Mouse (Mus musculus) frontal cortex, postnatal 36 days (tissue): ENCODE measurements around the gene Kcnd1.
"Not testable (repeated sequence)": the region's sequence is repeated elsewhere in the genome, so short reads cannot be mapped to it uniquely, and the experiment has no call there.

Source experiments
- DNase-seq, 2 experiments: peaks; one replicate each; pipeline ENCODE4 v3.0.0; 2022; ENCODE audit warnings: low spot score in 2 of 2

Gene Kcnd1

DNA sequence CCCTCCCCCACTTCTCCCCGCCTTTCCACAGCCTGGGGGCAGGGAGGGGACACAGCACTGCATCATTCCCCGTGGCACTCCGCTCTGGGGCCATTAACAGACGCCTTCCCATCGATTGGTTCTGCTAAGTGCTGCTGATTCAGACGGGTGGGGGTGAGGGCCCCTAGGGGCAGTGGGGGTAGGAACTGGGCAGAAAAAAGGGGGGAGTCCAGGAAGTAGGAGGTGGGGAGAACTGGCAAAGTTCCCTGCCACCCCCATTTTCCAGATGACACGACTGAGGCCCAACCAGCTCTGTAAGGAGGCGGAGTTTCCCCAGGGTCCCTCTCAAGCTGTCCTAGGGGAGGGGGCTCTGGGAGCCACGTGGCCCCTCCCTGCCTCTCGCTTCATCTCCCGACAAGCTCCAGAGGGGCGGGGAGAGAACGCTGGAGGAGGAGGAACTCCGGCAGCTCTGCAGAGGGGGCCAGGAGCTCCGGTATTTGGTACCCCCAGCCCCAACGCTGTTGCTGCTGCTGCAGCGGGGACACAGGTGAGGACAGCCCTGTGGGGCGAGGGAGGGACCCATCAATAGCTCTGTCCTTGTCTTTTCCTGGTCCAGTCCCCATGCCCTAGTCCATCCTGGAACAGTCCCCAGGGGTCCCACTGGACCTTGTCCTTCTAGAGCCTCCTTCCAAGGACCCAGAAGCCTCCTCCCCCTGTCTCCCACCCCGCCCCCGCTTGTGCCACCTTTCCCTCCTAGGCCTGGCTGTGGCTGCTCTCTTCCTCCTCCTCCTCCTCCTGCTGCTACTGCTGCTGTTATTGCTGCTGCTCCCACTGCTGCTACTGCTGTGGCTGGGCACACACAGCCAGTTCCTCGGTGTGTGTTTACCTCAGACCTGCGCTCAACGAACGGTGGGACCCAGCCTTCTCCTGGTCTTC is at the start of gene Kcnd1:
Kcnd1 (plus strand) TSS at position 425 of the 915 bp plus-strand sequence.
- peak; percentile 22 to 38 for DNase-seq

DNA sequence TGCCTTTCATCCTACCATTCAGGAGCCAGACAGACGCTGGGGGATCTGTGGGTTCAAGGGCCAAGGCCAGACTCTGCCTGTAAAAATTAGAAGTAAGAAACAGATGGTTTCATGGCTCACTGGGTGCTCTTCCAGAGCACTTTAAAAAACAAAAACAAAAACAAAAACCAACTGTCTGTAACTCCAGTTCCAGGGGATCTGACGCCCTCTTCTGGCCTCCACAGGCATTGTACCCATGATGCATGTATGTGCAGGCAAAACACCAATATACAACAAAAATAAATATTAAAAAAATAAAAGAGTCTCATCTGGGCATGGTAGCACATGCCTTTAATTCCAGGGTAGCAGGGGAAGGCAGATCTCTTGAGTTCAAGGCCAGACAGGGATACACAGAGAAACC is 49.3 kb upstream of the Kcnd1 start:
- no peak for DNase-seq

DNA sequence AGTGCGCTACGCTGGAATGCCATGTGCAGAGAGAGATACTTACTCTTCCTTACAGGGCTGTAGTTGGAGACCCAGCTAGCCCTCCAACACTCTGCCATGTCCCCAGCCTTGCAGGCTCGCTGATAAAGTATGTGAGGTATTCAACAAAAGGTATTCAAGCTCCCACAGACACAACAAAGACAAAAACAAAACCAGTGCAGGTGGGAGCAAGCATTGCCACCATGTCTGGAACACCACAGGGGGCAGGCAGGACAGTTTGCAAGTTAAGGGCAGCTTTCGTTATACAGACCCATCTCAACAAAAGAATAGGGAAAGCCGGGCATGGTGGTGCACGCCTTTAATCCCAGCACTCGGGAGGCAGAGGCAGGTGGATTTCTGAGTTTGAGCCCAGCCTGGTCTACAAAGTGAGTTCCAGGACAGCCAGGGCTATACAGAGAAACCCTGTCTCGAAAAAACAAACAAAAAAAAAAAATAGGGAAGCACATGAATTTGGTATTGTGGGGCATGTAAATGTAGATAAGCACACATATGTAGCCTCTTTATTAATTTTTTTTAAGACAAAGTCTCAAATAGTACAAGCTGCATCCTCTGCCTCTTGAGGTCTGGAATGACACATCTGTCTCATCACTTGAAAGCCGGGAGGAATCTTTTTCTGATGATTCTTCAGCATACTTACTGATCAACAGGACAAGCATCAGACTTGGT is 46.4 kb upstream of the Kcnd1 start:
- DNase-seq = no peak

DNA sequence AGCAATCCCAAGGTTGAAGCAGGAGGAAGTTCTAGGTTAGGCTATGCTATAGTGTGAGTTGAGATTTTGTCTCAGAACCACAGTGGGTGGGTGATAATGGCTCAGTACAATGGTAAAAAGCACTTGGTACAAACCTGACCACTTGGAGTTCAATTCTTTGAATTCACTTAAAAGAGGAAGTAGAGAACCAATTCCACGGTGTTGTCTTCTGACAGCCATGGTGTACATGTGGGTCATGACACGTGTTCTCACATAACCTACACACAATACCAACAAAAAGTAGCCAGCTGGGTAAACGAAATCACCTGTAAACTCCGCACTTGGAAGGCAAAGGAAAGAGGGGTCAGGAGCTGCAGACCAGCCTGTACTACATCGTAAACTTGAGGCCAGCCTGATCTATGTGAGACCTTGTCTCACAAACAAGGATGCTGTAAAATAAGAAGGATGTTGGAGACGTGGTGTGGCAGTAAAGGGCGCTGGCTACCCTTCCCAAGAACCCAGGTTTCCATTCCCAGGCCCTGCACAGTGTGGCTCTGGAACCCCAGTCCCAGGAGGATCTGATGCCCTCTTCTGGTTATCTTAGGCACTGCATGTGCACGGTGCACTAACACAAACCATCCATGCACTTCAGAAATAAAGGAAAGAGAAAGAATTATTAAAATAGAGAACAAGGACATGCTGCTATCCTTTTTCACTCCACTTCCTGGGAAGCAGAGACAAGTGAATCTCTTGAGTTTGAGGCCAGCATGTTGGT is 45.6 kb upstream of the Kcnd1 start:
- peak; percentile 40 to 68 for DNase-seq

DNA sequence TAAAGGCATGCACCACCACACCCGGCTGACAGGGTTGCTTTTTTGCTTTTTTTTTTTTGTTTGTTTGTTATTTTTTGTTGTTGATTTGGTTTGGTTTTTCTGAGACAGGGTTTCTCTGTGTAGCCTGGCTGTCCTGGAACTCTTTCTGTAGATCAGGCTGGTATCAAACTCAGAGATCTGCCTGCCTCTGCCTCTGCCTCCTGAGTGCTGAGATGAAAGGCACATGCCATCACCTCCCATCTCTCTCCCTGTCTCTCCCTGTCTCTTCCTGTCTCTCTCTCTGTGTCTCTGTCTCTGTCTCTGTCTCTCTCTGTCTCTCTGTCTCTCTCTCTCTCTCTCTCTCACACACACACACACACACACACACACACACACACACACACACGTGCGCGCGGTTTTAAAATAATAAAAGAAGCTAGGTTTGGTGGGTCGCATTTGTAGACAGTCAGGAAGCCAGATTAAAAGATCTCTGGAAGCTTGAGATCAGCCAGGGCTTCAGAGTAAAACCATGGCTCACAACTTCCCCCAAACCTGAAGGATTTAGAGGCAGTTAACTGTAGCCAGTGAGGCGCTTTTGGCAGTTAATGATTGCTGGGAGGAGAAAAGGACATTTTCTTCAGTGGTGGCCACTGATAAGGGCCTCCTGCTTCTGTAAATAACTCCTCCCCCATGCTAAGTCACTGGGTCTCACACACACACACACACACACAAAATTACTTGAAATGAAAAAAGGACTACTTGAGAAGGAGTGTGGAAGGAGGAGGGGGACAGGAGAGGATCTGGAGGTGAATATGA is 43.4 kb upstream of the Kcnd1 start:
- DNase-seq = no peak

DNA sequence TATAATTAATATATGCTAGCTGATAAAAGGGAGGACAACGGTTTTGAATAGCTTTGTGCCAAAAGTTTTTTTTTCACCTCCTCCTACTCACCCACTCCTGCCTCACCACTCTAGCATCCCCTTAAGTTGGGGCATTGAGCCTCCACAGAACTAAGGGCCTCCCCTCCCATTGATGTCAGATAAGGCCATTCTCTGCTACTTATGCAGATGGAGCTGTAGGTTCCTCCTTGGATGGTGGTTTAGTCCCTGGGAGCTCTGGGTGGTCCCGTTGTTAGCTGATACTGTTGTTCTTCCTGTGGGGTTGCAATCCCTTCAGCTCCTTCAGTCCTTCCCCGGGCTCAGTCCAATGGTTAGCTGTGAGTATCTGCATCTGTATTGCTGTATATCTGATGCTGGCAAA is 42.8 kb upstream of the Kcnd1 start:
- DNase-seq = no peak

DNA sequence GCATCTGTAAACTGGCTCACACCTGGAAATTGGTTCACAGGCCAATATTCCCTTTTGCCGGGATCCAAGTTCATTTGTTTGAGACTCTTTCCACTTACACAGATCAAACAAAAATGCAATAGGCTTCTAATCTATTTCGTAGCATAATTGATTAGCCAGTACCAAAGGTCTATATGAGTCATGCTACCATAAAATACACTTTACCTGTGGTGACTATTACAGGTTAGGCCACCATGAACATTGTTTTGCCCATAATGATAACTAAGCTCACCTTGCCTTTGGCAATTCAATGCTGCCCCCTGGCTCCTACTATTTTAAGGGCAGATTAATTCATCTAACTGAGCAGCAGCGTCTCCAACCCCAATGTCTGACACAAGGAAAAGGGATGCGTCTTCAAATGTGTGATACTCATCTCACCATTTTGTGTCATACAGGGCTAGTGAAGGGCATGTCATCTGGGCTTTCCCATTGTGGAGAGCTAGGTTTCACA is 39.4 kb upstream of the Kcnd1 start:
- no peak for DNase-seq

DNA sequence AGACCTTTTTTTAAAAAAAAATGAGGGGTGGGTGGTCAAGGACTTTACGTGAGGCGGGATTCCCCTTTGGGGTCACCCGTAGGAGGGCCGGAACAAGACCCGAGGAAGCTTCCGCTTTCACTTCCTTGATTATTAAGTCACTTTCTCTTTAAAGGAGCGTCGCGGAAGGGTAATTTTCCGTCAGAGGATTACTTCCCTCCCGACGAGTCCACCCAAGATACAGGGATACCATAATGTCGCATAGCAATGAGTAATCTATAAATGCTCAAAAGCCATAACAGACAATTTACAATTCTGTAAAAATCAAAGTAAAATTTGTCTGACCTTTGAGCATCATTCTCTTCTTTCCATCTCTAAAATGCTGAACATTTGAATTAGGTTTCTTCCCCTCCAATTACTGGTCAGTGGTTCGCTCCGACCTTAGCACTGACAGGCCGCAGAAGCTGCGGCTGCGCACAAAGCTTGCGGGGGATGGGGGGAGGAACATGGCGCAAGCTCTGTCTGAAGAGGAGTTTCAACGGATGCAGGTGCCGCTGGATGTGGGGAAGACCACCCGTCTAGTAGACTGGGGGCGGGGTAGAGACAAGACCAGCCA is 32.5 kb upstream of the Kcnd1 start, which contains the start of gene Gripap1:
Gripap1 (plus strand) TSS at position 224 of the 595 bp plus-strand sequence.
- DNase-seq = peak; percentile 61 to 65

DNA sequence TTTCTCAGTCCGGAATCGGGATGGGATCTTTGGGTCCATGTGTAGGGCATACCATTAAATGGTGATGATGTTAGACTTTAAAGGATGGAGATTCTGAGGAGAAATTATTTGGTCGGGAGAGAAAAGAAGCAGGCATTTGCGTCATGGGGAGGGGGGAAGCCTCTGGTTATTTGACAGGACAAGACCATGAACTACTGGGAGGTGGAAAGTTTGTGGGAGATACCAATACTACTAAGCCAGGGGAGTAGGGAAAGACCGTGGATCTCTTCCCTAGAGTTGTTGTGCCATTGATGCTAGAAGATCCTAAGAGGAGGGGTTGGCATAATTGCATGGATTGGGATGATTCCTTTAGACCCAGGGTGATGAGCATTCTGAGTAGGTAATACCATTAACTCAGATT is 31.8 kb upstream of the Kcnd1 start:
- no peak for DNase-seq

DNA sequence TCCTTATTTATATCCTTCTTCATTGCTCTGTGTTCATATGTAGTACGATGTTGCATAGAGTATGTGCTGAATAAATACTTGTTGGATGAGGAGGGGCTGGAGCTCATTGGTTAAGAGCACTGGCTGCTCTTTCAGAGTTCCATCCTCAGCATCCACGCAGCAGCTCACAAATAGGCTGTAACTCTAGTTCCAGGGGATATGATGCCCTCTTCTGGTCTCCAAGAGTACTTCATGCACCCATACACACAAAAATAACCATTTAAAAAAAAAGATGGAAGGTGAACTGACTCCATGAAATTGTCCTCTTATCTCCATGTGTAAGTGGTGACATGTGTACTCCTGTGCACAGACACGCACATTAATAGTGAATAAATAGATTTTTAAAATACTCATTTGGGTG is 28.7 kb upstream of the Kcnd1 start:
- no peak for DNase-seq

DNA sequence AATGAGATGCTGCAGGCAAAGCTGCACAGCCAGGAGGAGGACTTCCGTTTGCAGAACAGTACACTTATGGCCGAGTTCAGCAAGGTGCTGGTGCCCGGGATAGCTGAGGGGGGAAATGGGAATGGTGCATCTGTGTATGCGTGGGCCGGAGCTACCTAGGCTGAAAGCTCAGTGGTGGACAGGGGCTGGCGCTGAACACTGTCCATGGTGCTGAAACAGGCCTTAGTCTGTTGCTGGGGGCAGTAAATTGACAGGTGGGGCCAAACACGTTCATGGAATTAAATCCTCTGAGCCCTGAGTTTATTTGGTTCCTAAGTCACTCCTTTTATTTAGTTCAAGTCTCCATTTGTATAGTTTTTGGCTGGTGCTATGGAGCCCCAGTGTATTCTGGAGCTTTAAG is 27.1 kb upstream of the Kcnd1 start:
- DNase-seq = no peak

DNA sequence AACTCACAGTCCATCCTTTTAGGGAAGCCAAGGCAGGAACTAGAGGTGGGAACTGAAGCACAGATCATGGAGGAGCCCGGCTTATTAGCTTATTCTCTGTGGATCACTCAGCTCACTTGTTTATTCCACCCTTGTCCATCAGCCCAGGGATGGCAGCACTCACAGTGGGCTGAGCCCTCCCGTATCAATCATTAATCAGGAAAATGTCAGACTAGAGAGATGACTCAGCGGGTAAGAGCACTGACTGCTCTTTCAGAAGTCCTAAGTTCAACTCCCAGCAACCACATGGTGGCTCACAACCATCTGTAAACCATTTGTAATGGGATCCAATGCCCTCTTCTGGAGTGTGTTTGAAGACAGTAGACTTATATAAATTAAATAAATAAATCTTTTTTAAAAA is 24.8 kb upstream of the Kcnd1 start:
- no peak for DNase-seq

DNA sequence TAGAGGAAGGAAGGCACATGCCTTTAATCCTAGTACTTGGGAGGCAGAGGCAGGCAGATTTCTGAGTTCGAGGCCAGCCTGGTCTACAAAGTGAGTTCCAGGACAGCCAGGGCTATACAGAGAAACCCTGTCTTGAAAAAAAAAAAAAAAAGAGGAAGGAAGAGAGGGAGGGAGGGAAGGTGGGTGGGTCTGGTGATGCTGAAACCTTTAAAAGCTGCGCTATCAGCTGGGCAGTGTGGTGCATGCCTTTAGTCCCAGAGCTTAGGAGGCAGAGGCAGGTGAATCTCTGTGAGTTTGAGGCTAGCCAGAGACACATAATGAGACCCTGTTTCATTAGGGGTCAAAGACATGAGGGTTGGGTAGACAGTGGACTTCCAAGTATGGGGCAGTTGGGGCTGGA is 19.9 kb upstream of the Kcnd1 start:
- DNase-seq = not testable (repeated sequence)

DNA sequence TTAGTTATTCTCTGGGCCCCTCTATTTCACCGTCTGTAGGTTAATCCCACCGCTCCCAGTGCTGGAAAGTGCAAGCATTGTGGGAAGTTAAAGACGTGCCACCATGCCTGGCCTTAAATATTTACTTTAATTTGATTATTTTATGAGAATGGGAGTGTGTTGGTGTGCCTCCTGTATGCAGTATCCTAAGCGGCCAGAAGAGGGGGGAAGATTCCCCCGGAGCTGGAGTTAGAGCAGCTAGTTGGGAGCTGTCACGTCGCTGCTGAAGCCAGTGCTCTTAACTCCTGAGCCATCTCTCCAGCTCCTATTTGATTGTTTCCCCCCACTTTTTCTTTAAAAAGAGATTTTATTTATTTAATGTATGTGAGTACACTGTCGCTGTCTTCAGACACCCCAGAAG is 7.1 kb upstream of the Kcnd1 start:
- DNase-seq = not testable (repeated sequence)

DNA sequence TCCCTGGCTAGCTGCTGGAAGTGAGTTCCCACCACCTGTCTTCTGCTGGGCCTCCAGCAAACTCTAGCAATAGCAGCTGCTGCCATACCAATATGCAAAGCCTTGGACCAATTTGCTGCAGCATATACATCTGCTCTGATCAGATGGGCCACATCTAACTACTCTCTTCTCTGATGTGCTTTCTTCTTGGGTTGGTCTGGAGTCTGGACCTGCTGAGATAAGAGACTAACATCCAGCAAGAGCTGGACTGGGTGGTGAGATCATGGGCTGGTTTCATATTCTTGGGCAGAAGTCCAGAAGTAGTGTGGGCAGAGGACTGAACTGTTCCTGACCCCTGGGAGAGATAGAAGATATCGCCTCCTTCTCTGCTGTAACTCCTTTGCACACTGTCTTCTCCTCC is 15.1 kb downstream of the Kcnd1 start:
- no peak for DNase-seq

DNA sequence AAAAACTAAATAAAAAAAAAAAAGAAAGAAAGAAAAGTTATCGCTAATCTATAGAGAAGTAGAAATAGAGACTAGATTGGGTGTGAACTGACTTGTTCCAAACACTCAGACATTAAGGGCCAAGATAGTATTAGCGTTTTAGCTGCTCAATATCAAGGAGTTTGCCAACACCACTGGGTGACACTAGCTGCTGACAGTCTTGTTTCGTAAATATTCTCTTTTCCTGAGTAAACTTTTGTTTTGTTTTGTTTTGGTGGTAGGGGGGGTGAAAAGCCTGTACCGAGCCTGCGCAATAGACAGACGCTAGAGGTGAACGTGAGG is 18.7 kb downstream of the Kcnd1 start:
- no peak for DNase-seq

DNA sequence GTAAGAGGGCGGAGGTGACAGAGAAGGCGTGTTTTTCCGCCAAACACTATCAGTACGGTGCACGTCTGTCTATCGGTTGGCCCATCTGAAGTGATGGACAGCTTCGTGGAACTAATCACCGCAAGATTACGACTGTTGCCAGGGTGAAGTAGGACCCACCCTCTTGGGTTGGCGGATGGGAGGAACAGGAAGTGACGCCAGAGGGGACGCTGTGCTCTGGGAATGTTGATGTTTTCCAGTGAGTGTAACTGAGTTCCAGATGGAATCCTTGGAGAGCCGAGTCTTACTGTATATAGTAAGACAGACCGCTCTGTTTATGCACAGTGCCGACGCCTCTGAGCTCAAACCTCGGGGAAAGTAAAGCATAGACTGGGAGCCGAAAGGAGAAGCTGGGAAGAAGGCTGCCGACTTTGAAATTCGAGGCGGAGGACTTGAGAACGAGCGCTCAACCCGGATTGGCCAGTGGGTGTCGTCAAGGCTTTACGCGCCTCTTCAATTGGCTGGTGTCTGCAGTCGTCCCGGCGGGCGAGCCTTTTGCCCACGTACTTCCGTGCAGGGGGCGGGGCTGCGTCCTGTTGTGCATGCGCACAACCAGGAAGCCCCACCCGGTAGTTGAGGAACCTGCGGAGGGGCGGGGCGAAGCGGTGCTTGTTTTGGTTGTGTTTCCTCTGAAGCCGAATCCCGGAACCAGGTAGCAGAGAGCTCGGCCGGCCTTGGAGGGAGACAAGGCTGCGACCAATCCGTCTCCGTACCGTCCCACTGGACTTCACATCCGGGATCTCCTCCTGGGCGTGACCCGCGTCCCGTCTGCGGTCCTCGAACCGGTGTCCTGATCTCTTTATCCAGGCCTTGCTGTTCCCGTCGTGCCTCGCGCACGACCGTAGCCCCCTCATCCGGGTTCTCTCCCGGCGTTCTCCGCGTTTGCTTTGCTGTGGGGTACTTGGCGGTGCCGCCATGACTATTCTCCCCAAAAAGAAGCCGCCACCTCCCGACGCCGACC is 19.4 kb downstream of the Kcnd1 start, which contains the start of gene Otud5:
Otud5 (plus strand) TSS at position 202 of the 1,000 bp plus-strand sequence.
- peak; percentile 91 to 92 for DNase-seq

DNA sequence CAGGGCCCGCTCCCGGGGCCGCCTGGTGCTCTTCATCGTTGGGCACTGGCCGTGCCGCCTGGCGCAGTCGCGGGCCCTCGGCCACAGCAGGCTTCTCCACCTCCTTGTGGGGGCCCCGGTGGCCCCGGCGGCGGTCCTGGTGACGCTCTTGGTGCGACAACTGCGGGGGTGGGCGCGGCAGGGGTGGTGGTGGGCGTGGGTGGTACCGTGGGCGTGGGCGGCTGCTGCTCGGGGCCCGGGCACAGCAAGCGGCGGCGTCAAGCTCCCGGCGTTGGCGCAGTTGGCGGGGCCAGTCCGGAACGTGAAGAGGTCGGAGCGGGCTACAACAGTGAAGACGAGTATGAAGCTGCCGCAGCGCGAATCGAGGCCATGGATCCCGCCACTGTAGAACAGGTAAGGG is 20.2 kb downstream of the Kcnd1 start:
- no peak for DNase-seq

DNA sequence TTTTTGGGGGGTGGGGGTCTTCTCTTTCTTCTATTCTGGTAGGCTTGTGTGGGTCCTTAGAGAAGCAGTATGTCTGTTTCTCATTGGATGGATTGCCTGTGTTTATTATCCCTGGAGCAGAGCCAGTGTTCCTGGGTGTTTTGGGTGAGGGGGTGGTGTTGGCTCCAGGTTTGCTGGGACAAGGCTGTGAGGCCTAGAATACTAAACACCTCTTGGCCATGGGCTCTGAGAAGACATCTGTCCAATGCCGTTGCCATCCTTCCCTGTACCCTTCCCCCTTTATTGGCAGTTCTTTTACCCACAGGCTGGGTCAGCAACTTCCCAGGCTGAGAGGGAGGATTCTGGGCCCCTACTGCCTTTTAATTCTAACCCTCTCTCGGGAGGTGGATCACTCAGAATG is 25.8 kb downstream of the Kcnd1 start:
- DNase-seq = peak; percentile 12 to 16

DNA sequence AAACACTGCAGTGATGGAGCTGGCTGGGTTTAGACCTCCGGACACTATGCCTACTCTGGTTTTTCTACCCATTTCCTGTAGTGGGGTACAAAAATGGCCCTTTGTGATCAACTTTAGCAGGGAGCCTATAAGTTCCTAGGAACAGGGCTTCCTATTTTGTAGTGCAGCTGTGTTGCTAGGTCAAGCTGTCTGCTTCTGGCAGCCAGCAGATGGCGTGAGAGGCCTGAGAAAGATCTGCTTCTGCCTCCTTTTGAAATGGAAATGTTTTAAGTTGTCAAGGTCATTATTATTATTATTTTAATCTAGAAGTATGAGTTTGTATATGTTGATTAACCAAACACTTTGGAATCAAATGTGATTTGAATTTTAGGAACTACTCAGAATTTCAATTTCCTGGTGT is 32.5 kb downstream of the Kcnd1 start:
- DNase-seq = peak; percentile 19 to 27
